Mouse (Mus musculus) brain, embryonic 14.5 days (tissue): ENCODE measurements at regions not wholly inside any gene's neighbourhood (a gene's known extent, or its start where the extent isn't known, plus 50 kb on each side); places are given as distances from the start of the nearest gene placed in this dataset.

Experiments used
- CTCF ChIP-seq: fragments of 200-500 bp; IDR thresholded peaks from 2 replicates; pipeline ENCODE4 v1.5.1; 2012; ENCODE audit warnings: inconsistent platforms, mild to moderate bottlenecking, moderate library complexity, borderline replicate concordance; ENCODE audit not compliant: insufficient read depth, insufficient read length; ENCODE audit errors: extremely low read depth
- POLR2A ChIP-seq: fragments of 200-500 bp; IDR thresholded peaks from 2 replicates; pipeline ENCODE4 v1.6.1; 2012; ENCODE audit warnings: mild to moderate bottlenecking, inconsistent platforms, borderline replicate concordance; ENCODE audit not compliant: poor library complexity, insufficient read depth, insufficient read length, severe bottlenecking; ENCODE audit errors: extremely low read depth

- TF ChIP-seq POLR2A = no peak
- no peak for TF ChIP-seq CTCF
Measured at GRCm38 (mm10) chr5:133828226-133828625, 271.3 kb upstream of the Castor2 start.
